Mouse (Mus musculus) hematopoietic multipotent progenitor cell, adult 10-12 weeks (in vitro differentiated cells): Measurements from ENCODE around the gene Shisa6. TPM values are rescaled to one million over a fixed set of nuclear protein-coding genes. Genes with fewer than 3 reads are reported as not detected.

Experiments
- polyA plus RNA-seq: library from polyadenylated mRNA; stranded (reverse); fragments of >175 nt; gene quantifications from 2 replicates; pipeline ENCODE4 v1.2.3, GENCODE M21; 2012; ENCODE audit warnings: low replicate concordance

Shisa6 gene
- polyA plus RNA-seq, result 0.03 and 0.09 TPM in 2 replicates

DNA sequence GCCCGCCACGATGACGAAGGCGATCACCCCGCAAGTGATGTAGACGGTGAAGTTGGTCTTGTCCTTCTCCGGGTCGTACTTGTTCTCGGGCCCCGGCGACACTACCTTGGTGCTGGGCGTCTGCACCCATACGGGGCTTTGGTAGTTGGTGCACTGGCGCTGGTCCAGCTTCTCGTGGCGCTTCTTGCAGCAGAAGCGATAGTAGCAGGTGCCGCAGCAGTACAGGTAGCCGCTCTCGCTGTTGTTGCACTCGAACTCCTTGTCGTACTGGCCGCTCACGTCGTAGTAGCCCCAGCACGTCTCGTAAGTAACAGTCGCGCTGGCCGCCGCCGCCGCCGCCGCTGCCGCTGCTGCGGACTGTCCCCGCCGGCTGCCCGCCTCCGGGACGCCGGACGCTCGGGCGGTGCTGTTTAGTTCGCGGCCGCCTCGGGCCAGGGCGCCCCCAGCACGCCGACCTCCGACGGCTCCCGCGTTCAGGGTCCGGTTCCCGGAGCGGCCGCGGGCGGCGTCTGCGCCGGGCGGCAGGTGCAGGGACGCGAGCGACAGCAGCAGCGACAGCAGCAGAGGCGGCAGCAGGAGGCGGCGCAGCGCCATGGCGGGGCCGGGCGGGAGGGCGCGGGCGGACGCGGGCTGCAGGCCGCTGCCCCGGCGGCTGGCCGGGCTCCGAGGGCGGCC lies at the start of gene Shisa6:
Gene Shisa6 (minus strand): TSS at position 594 of the 675 bp plus-strand sequence.

DNA sequence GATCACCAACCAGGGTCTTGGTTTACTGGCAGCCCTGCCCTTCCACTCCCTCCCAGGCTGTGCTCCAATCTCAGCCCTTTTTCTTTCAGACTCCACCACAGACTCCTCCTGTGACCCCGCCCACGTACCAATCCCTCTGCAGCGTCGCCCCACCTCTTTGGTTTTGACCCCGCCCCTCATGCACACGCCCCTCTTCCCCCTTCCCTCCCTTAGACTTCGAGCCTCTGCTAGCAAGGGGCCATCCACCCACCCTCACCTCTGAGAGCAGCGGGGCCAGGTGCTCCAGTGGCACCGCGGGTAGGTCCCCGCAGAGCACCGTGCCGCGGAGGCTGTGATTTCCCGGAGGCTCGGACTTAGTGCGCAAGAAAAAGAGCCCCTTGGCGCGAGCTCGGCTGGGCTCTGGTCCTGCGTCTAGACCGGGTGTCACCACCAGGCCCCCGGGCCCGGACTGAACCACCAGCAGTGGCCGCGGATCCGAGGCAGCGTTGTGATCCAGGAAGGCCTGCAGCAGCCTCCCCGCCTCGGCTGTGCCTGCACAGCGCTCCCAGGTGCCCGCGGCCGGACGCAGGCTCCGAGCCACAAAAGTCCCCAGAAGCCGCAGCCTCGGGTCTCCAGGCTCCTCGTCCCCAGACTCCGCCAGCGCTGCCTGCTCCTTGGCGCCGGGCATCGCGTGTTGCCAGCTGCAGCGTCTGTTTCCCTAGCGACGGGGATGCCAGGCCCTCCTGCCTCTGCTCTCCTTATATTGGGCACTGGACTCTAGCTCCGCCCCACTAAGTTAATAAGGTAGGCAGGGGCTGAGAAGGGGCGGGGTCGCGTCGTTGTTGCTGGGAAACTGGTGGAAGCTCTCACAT lies 357.7 kb downstream of the Shisa6 start, which contains the start of gene Dnah9:
Gene Dnah9 (minus strand): TSS at position 751 of the 851 bp plus-strand sequence.

